Mouse (Mus musculus) retina, postnatal 7 days (tissue): ENCODE data around the gene Gm21970.

Experiments
- DNase-seq: peaks from one replicate; pipeline ENCODE4 v3.0.0-alpha.2; 2012; ENCODE audit warnings: low read depth, low spot score

The Gm21970 gene

GRCm38 (mm10) chr16:91463400-91463799 is 71.9 kb downstream of the Gm21970 start:
- DNase-seq: no peak

- DNase-seq: no peak
Measured at GRCm38 (mm10) chr16:91463836-91464400, 72.4 kb downstream of the Gm21970 start.

- peak; percentile 82 for DNase-seq
Measured at GRCm38 (mm10) chr16:91464594-91465504, 73.3 kb downstream of the Gm21970 start.

DNA sequence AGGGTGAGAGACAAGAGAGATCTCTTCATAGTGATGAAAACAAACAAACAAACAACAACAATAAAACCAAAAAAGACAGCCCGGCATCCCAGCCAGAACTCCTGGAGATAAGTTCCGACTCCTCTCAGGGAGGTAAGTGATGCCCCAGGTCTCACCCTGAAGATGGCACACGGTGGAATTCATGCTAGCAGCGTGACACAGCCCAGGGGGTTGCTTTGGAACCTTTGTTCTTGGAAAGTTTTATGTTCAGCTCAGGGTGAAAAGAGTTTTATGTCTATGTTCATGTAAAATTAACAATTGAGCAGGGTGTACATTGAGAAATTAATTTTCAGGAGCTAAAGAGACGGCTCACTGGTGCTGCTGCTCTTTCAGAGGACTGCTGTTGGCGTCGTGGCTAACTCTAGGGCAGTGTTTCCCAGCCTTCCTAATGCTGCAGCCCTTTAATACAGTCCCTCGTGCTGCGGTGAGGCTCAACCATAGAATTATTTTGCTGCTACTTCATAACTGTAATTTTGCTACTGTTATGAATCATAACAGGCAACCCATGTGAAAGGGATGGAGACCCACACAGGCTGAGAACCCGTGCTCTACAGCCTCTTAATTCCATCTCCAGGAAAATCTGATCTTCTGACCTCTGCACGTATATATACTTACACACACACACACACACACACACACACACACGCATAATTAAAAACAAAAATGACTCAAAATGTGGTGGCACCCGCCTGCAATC is 74.2 kb downstream of the Gm21970 start:
- DNase-seq: no peak

DNA sequence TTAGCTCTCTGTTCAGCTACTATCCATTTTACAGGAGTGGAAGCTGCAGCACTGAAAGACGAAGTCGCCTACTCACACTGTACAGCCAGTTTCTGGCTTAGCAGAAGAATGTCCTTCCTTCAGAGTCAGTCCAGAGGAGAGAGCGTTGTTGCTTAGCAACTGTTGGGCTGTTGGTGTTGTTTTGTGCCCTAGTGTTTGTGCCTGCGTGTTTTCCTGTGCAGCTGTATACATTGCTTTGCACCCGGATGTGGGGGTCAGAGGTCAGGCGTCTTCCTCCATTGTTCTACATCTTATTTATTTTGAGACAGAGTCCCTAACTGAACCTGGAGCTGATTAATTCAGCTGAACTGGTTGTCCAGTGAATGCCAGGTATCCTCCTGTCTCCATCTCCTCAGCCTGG is 75.0 kb downstream of the Gm21970 start:
- no peak for DNase-seq
